Mouse (Mus musculus) lung, adult 18-20 months (tissue): ENCODE results near the gene Gm10600.
"Not testable (repeated sequence)": the region's sequence is repeated elsewhere in the genome, so short reads cannot be mapped to it uniquely, and the experiment has no call there.

Experiments used
- DNase-seq, 2 experiments: peaks; one replicate each; pipeline ENCODE4 v3.0.0; 2022; ENCODE audit warnings: mixed read lengths in 2 of 2

The Gm10600 gene

GRCm38 (mm10) chr4:42240339-42240738 lies at the start of gene Gm10600:
Gene Gm10600, plus strand, starts transcription at chr4:42240639.
- not testable (repeated sequence) for DNase-seq

- DNase-seq, result not testable (repeated sequence)
Observed at GRCm38 (mm10) chr4:42255467-42255866, 15.0 kb downstream of the Gm10600 start, which contains the start of gene Ccl21b. Gene Ccl21b, plus strand, starts transcription at chr4:42255767.
